Mouse (Mus musculus) liver, embryonic 14.5 days (tissue): Measurements from ENCODE around the gene Itgae. TPM values are rescaled to one million over a fixed set of nuclear protein-coding genes. Genes with fewer than 3 reads are reported as not detected.

Experiments
- ATAC-seq: fragments of 200-750 bp; cut with Nextera tagmentation; 2 replicates; pipeline ENCODE4 v1.8.0; 2017; ENCODE audit warnings: moderate number of reproducible peaks, mild to moderate bottlenecking, moderate library complexity; ENCODE audit not compliant: insufficient read depth
- DNase-seq, 3 experiments: peaks; one replicate each; pipeline ENCODE4 v3.0.0-alpha.2; 2012 to 2013; ENCODE audit warnings: low read depth in 3 of 3, low spot score in 3 of 3
- H3K27ac ChIP-seq: fragments of 300-500 bp; sonication (generic); 2 replicates; pipeline ENCODE4 v1.5.1; 2014; ENCODE audit warnings: moderate library complexity, mild to moderate bottlenecking, control low read depth, inconsistent platforms
- H3K27me3 ChIP-seq: fragments of 300-500 bp; sonication (generic); 2 replicates; pipeline ENCODE4 v1.6.1; 2014; ENCODE audit warnings: mild to moderate bottlenecking, low read length, moderate library complexity; ENCODE audit not compliant: control insufficient read depth, insufficient read depth
- H3K36me3 ChIP-seq: fragments of 300-500 bp; sonication (generic); replicated peaks from 2 replicates; pipeline ENCODE4 v1.6.1; 2014; ENCODE audit warnings: low read depth; ENCODE audit not compliant: control insufficient read depth, insufficient read depth
- H3K4me1 ChIP-seq, 2 experiments: fragments of 200-500 bp in 1 of 2; fragments of 300-500 bp in 1 of 2; sonication (generic) in 1 of 2; replicated peaks; 2 replicates each; pipeline ENCODE4 v1.6.1; 2012 to 2014; ENCODE audit warnings: antibody characterized with exemption in 1 of 2, inconsistent platforms in 1 of 2, low read length in 1 of 2; ENCODE audit not compliant: control insufficient read depth in 2 of 2, insufficient read depth in 2 of 2
- H3K4me2 ChIP-seq: fragments of 300-500 bp; sonication (generic); 2 replicates; pipeline ENCODE4 v1.6.1; 2014; ENCODE audit warnings: low read depth, mild to moderate bottlenecking, control low read depth, moderate library complexity
- H3K4me3 ChIP-seq, 2 experiments: fragments of 200-500 bp in 1 of 2; fragments of 300-500 bp in 1 of 2; sonication (generic) in 1 of 2; 2 replicates each; pipeline ENCODE4 v1.5.1; 2012 to 2014; ENCODE audit warnings: low read depth in 2 of 2, low read length in 2 of 2, mild to moderate bottlenecking in 2 of 2, control low read depth in 1 of 2, inconsistent platforms in 1 of 2, moderate library complexity in 1 of 2; ENCODE audit not compliant: insufficient read depth in 1 of 2
- H3K9ac ChIP-seq: fragments of 300-500 bp; sonication (generic); replicated peaks from 2 replicates; pipeline ENCODE4 v1.6.1; 2014; ENCODE audit warnings: mild to moderate bottlenecking, control low read depth, moderate library complexity
- H3K9me3 ChIP-seq: fragments of 300-500 bp; sonication (generic); 2 replicates; pipeline ENCODE4 v1.6.1; 2016; ENCODE audit warnings: low read length, mixed read lengths; ENCODE audit not compliant: control insufficient read depth
- CTCF ChIP-seq: IDR thresholded peaks from 2 replicates; pipeline ENCODE4 v1.5.1; 2016; ENCODE audit warnings: antibody characterized with exemption, low read depth, control low read depth
- EP300 ChIP-seq: IDR thresholded peaks from 2 replicates; pipeline ENCODE4 v1.6.1; 2016; ENCODE audit warnings: antibody characterized with exemption, low read depth
- WGBS: fragments of 180-500 bp; shearing (Covaris S2); extraction: QIAGEN DNeasy Blood & Tissue Kit; methylation state at CpG from one replicate; pipeline ENCODE4 v1.1.7; 2014; ENCODE audit not compliant: insufficient replicate concordance; 5-methylcytosine and 5-hydroxymethylcytosine counted together
- polyA plus RNA-seq, 2 experiments: library from polyadenylated mRNA; depleted of rRNA in 1 of 2; stranded (reverse) in 1 of 2; unstranded in 1 of 2; fragments of >200 nt; fragmentation: Nextera tagmentation in 1 of 2; extraction: Ambion mirVana in 1 of 2; gene quantifications; 2 replicates each; pipeline versions ENCODE4 v1.2.1 to v1.2.3; 2012 to 2014

Itgae gene
- polyA plus RNA-seq, 2 experiments: 0.03 TPM

- no peak overlapping the region for H3K9ac ChIP-seq
- no peak overlapping the region for H3K4me2 ChIP-seq
- DNase-seq (no peak), ATAC-seq (no peak)
- peaks cover 60% of the 10 kb centered on the region for H3K36me3 ChIP-seq
- TF ChIP-seq CTCF (no peak), EP300 (no peak)
- WGBS: 85% methylated on average over 4 of the region's 4 CpGs
- H3K4me1 ChIP-seq: no peaks in the 10 kb centered on the region
- H3K27ac ChIP-seq: no peak overlapping the region
- no peaks in the 10 kb centered on the region for H3K27me3 ChIP-seq
- H3K4me3 ChIP-seq: no peak overlapping the region
- H3K9me3 ChIP-seq: no peaks in the 10 kb centered on the region
Measured at GRCm38 (mm10) chr11:73076295-73076694, 14.1 kb upstream of the Itgae start.

GRCm38 (mm10) chr11:73076733-73077132 lies 13.7 kb upstream of the Itgae start:
- Histone ChIP-seq H3K4me2 (no peak overlapping the region), H3K4me1 (no peaks in the 10 kb centered on the region), H3K27ac (no peak overlapping the region), H3K9ac (no peak overlapping the region), H3K36me3 (peaks cover 60% of the 10 kb centered on the region), H3K9me3 (no peaks in the 10 kb centered on the region), H3K4me3 (no peak overlapping the region), H3K27me3 (no peaks in the 10 kb centered on the region)
- DNase-seq (no peak), ATAC-seq (no peak)
- WGBS: 87% methylated on average over 4 of the region's 4 CpGs
- no peak for TF ChIP-seq EP300
- TF ChIP-seq CTCF: no peak

GRCm38 (mm10) chr11:73077211-73077720 lies 13.1 kb upstream of the Itgae start:
- Histone ChIP-seq H3K4me2 (no peak overlapping the region), H3K9me3 (no peaks in the 10 kb centered on the region), H3K27me3 (no peaks in the 10 kb centered on the region), H3K9ac (no peak overlapping the region), H3K4me3 (no peak overlapping the region), H3K4me1 (no peaks in the 10 kb centered on the region), H3K27ac (no peak overlapping the region), H3K36me3 (peaks cover 60% of the 10 kb centered on the region)
- TF ChIP-seq CTCF: no peak
- no peak for TF ChIP-seq EP300
- no peak for DNase-seq
- 84% methylated on average over 6 of the region's 6 CpGs for WGBS
- ATAC-seq: no peak

GRCm38 (mm10) chr11:73078615-73079014 lies 11.8 kb upstream of the Itgae start:
- H3K4me1 ChIP-seq: no peaks in the 10 kb centered on the region
- H3K4me2 ChIP-seq: no peak overlapping the region
- 79% methylated on average over 8 of the region's 8 CpGs for WGBS
- peaks cover 51% of the 10 kb centered on the region for H3K36me3 ChIP-seq
- DNase-seq (no peak), ATAC-seq (no peak)
- H3K9me3 ChIP-seq: no peaks in the 10 kb centered on the region
- no peak overlapping the region for H3K27ac ChIP-seq
- H3K9ac ChIP-seq: no peak overlapping the region
- H3K27me3 ChIP-seq: no peaks in the 10 kb centered on the region
- no peak for TF ChIP-seq EP300
- no peak for TF ChIP-seq CTCF
- no peak overlapping the region for H3K4me3 ChIP-seq

- Histone ChIP-seq H3K36me3 (peaks cover 35% of the 10 kb centered on the region), H3K9ac (no peak overlapping the region), H3K4me1 (peaks cover 0 to 4% of the 10 kb centered on the region in 2 experiments; a peak in 1 of 4 replicates), H3K27ac (no peak overlapping the region), H3K4me2 (no peak overlapping the region), H3K9me3 (no peaks in the 10 kb centered on the region), H3K4me3 (no peak overlapping the region), H3K27me3 (no peaks in the 10 kb centered on the region)
- whole genome bisulfite sequencing: 70% methylated on average over 3 of the region's 3 CpGs
- no peak for ATAC-seq
- no peak for DNase-seq
- no peak for TF ChIP-seq EP300
- no peak for TF ChIP-seq CTCF
Measured at GRCm38 (mm10) chr11:73080306-73080705, 10.1 kb upstream of the Itgae start.
